Mouse (Mus musculus): ENCODE measurements around the gene Hormad2.

Hormad2 gene

DNA sequence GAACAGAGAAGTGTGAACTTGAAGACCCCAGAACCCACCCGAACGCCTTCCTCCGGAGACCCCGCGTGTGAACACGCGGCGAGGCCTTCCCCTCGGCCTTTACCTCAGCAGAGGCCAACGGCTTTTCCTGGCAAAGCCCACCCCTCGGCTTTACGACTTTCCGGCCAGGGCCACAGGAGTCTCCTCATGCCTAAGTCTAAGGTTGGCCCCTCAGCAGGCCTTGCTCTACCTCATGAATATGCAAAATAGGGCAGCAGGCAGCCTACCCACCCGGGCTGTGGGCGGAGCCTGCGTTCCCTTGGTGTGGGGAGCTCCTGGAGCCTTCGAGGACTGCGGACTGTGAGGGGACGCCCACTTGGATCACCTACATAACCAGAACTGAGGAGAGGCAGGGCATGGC lies at the start of gene Hormad2:
Hormad2 (minus strand) TSS at position 128 of the 400 bp plus-strand sequence.
- no peak for TF ChIP-seq GATA4 (IDR thresholded peaks at IDR 0.05; ENCODE audit: insufficient replicate concordance, low read length)

DNA sequence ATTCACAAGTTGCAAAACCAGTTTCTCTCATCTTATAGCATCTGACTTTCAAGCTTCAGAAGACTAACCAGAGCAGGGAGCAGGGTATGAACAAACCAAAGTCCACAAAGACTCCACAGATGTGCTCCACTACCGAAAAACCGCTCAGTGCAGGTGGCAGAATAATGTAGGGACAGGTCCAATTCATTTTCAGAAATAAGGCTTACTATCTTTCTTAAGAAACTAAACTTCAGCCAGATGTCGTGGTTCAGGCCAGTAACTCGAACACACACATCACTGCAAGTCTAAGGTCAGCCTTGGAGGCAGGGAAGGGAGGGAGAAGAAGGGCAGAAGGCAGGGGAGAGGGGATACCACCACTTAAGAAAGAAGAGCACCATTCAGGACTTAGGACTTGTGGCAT lies 48.3 kb upstream of the Hormad2 start:
- no peak for TF ChIP-seq GATA4 (IDR thresholded peaks at IDR 0.05; ENCODE audit: insufficient replicate concordance, low read length)

DNA sequence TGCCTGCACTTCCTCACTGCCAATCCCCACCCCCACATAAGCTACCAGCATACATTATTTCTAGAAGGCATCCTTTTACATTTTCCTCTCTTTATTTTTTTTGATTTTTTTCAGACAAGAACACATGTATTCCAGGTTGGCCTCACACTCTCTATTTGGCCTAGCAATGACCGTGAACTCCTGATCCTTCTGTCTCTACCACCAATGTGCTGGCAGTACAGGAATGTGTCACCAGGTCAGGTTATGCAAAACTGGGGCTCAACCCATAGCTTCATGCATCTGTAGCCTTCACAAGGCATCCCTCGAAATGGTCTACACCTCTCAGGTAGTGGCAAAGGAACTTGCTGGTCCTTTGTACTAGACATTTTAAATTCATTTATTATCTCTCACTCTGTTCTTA lies 47.9 kb upstream of the Hormad2 start:
- TF ChIP-seq GATA4 (IDR thresholded peaks at IDR 0.05; ENCODE audit: insufficient replicate concordance, low read length), result no peak

DNA sequence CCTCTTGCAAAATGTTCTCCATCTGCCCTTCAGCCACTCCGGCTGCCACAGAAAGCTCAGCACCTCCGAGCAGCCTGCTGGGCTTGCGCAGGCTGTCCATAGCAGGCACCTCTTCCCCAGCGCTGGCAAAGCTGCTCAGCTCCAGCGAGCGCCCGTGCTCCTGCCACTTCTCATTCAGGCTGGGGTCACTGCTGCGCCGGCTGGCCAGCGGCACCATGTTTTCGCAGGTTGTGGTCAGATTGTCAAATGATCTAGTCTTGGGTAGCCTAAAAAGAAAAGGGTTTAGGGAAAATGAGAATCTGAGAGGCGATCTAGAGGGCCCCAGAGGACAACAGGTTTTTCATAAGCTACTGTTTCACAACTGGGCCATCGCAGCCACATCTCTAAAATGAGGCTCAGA lies 47.5 kb upstream of the Hormad2 start:
- TF ChIP-seq GATA4 (IDR thresholded peaks at IDR 0.05; ENCODE audit: insufficient replicate concordance, low read length), result no peak

DNA sequence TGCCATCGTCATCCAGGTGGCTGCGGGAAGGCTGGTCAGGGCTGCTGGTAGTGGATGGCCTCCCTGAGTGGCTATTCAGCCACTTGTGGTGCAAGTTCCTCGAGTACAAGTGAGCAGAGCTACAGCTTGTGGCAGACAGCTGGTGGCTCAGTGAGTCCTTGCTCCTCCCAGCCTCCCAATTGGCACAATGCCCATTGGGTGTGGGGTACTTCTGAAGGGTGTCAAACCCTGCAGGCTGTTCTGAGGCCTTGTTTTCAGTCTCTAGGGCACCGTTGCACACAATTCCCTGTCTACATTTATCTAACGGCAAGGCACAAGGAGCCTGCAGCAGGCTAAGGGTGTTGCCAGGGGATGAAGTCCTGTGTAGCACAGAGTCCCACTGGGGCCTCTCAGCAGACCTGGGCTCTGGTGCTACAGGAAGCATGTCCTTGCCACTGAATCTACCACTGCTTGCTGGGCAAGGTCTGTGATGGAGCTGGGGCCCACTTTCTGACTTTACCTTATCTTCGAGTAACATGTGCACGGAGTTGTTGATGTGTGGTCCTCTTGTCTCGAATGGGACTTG lies 46.6 kb upstream of the Hormad2 start:
- no peak for TF ChIP-seq GATA4 (IDR thresholded peaks at IDR 0.05; ENCODE audit: insufficient replicate concordance, low read length)

DNA sequence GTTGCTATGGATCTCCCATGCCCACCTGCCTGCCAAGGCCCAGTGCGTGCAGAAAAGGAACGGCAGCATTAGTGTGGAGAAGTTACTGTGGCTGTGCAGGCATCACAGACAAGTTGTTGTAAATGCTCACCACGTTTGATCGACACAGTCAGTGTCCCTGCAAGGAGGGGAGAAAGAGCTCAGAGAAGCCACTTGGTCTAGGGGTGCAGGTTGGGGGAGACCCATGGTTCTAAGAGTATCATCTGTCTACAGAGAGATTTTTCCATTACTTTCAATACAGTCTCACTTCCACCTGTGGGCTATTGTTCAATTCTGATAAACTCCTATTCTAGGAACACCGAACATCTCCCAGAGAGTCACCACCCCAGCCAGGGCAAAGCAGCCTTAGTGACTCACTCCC lies 43.6 kb upstream of the Hormad2 start:
- TF ChIP-seq GATA4 (IDR thresholded peaks at IDR 0.05; ENCODE audit: insufficient replicate concordance, low read length), result no peak

DNA sequence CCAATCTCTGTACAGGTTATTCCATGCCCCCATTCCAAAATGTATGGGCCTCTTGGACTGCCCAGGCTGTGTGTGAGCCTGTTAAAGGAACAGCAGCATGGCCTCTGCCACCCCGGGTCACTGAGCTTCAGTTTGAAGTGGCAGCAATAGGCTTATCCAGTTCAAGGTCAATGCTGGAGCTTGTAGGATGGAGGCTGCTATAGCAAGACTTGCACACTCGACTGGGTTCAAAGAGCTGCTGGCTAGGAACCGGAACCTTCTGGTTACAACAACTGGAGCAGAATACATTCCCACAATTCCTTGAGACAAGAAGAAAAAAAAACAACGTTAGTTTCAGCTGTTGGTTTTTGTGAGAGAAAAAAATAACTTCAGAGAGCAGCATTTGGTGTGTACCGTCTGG lies 41.7 kb upstream of the Hormad2 start:
- TF ChIP-seq GATA4 (IDR thresholded peaks at IDR 0.05; ENCODE audit: insufficient replicate concordance, low read length), result no peak

DNA sequence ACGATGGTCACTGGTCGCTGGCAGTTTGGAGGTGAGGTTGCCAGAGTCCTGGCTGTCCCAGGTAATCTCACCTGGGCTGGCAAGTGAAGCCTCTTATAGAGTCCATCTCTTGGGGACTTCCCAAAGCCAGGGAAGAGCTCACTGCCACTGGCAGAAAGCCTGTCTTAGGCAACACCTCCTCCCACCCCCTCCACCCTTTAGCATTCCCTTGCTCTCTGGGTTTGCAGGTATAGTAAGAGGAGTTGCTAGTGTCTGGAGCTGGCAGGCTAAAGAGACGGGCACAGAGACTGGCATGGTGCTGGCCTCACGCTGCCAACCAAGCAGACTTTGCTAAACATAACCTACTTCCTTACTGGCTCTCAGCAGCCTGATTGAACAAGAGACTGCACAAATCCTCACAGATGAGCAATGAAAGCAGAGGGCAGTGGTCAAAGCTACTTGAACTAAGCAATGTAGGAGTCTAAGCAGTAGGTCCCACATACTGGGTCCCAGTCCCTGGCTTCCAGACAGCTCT lies 35.3 kb upstream of the Hormad2 start:
- no peak for TF ChIP-seq GATA4 (IDR thresholded peaks at IDR 0.05; ENCODE audit: insufficient replicate concordance, low read length)

DNA sequence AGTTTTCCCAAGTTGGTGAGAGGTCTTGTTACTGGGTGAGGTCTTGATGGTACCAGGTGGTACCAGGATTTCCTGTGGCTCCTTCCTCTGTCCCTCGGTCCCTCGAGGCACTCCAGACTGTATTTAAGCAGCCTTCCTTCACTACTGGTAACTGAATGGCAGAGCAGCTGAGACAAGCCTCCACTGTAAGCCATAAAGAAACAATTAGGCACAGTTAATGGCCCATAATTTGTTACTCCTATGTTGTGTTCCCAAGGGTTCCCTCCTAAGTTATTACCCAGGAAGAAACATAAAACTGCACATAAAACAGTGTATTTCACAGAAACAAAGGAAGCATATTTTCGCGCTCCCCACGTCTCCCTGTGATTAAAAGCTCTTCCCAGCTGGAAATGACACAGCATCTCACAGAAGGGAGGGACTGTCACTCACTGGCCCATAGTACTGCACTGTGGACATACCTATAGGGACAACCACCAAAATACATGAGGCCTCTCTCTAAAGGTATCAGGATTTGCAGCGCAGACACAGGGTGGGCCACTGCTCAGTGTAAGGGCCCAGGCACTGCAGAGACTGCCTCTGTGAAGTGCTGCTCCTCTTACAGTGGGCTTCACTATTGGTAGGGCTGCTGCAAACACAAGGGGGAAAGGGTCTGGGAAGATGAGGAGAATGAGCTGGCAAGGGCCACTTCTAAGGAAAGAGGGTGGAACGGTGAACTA lies 31.7 kb upstream of the Hormad2 start:
- TF ChIP-seq GATA4 (IDR thresholded peaks at IDR 0.05; ENCODE audit: insufficient replicate concordance, low read length), result no peak

DNA sequence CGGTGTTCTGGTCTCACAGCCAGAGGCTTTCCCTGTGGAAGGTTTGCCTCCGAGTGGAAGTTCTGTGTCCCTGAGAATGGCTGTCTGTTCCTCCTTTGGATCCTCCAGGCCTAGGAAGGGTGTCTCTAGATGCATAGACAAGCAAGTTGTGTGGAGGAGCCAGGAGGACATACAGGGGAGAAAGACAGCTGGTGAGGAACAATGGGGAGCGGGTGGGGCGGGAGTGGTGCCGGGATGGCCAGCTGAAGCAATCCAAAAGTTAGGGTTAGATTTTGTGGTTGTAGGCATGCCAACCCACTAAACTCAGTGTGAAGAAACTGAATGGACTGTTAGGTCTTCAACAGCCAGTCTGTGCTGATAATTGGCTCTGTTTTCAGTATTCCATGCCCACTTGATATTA lies 30.8 kb upstream of the Hormad2 start:
- no peak for TF ChIP-seq GATA4 (IDR thresholded peaks at IDR 0.05; ENCODE audit: insufficient replicate concordance, low read length)

DNA sequence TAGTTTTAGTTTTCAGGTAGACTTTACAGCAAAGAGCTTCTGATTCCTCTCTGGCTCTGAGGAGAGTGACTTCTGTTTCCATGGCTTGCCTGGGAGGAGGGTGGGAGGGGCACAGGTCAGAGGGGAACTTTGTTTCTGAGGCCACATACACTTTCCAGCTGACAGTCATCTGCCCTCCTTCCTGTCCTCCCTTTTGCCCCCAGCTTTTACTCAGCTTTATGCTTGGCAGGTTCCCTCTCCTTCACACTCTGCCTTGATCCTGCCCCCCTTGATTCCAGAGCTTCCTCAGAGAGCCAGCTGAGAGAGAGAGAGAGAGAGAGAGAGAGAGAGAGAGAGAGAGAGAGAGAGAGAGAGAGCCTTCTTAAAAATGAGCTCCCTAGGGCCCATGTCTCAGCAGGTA lies 30.3 kb upstream of the Hormad2 start:
- no peak for TF ChIP-seq GATA4 (IDR thresholded peaks at IDR 0.05; ENCODE audit: insufficient replicate concordance, low read length)

DNA sequence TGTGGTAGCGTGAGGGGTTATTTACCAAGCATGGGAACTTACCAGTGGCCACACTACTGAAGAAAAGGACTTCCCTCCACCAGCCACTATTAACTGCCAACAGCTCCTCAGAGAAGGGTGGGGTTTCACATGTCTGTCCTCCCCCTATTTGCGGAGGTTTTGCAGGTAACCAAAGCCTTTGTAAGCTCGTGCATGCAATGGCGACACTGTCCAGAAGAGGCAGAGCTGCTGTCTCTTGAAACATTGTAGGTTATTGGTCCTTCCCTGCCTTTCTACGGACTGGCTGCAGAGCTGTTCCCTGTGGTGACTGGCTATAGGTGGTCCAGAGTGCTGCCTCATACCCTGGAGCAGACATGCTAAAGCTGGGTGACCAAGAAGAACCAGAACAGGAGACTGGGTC lies 28.2 kb upstream of the Hormad2 start:
- no peak for TF ChIP-seq GATA4 (IDR thresholded peaks at IDR 0.05; ENCODE audit: insufficient replicate concordance, low read length)

DNA sequence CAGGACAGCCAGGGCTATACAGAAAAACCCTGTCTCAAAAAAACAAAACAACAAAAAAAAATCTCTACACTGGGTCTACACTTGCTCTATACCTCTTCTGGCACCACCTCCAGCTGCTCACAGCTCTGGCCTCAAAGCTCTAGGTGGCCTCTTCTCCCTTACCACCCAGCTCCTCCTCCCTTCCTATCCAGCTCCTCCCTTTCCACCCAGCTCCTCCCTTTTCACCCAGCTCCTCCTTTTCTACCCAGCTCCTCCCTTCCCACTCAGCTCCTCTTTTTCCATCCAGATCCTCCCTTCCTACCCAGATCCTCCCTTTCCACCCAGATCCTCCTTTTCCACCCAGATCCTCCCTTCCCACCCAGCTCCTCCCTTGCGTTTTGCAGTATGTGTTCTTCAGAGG lies 26.5 kb upstream of the Hormad2 start:
- no peak for TF ChIP-seq GATA4 (IDR thresholded peaks at IDR 0.05; ENCODE audit: insufficient replicate concordance, low read length)

DNA sequence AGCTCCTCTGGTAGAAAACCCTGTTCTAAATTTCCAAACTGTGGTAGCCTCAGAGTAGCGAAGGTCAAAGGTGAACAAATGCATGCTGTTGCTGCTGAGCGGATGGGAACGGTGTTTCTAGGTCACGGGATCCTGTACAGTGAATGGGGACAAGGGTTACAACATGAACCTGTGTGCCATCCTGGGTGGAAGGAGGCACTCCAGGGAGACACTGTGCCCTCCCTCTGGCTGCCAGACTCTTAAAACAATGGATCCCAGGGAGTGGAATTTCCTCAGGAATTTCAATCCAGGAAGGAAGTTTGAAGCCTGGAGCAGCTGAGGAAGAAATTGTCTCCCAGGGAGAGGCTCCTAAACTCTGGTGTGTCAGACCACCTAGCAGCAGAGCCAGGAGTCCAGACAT lies 25.3 kb upstream of the Hormad2 start:
- no peak for TF ChIP-seq GATA4 (IDR thresholded peaks at IDR 0.05; ENCODE audit: insufficient replicate concordance, low read length)

DNA sequence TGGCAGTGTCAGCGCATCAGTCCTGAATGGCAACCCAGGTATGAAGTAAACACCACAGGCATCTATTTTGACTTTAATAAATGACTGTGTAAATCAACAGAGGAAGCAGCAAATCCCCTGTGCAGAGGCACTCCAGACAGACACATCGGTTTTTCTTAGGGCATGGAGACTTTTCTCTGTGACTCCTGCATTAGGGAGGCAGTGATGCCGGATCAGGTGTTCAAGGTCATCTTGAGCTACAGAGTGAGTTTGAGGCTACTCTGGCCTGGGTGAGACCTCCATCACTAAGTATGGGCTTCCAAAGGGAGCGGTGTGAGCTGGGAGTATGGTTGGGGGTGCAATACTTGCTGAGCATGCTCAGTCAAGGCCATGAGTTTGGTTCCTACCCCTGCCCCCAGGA lies 23.7 kb upstream of the Hormad2 start:
- no peak for TF ChIP-seq GATA4 (IDR thresholded peaks at IDR 0.05; ENCODE audit: insufficient replicate concordance, low read length)

DNA sequence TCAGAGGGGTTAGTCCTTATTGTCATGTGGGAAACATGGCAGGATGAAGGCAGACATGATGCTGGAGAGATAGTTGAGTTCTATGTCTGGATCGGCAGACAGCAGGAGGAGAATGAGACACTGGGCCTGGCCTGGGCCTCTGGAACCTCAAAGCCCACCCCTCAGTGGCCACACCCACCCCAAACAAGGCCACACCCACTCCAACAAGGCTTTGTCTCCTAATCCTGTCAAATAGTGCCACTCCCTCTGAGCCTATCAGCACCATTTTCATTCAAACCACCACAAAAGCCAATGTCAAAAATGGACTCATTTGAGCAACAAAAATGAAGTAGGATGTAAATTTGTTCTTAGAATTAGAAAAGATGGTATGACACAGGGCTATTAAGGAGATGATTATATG lies 23.3 kb upstream of the Hormad2 start:
- TF ChIP-seq GATA4 (IDR thresholded peaks at IDR 0.05; ENCODE audit: insufficient replicate concordance, low read length), result no peak

DNA sequence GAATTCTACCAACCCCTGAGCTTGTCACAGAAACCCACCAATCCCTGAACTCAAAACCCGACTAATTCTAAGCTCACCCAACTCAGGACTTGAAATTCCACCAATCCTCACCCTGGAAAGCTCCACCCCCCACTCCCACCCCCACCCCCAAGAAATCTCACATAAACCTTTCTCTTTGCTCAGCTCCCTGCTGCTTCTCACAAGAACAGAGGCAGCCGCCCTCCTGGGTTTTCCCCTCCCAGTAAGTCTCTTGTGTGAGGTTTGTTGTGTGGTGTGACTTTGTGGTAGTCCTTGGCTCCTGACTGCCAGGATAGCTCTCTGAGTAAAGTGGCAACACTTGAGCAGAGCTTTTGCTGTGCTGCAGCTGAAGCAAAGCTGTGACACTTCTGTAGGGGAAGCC lies 22.0 kb upstream of the Hormad2 start:
- TF ChIP-seq GATA4 (IDR thresholded peaks at IDR 0.05; ENCODE audit: insufficient replicate concordance, low read length), result no peak
